Mouse (Mus musculus) ES-CJ7 (cell line): ENCODE measurements at regions not wholly inside any gene's neighbourhood (a gene's known extent, or its start where the extent isn't known, plus 50 kb on each side); places are given as distances from the start of the nearest gene placed in this dataset.

Experiments used
- DNase-seq: peaks from one replicate; pipeline ENCODE4 v3.0.0; 2011; ENCODE audit warnings: low read depth, low spot score

GRCm38 (mm10) chr17:22673891-22674622 is 73.3 kb downstream of the Vmn2r112 start:
- DNase-seq = peak; percentile 79
